ENCODE assay signal across 8 mouse cellular contexts in the genomic region with DNA sequence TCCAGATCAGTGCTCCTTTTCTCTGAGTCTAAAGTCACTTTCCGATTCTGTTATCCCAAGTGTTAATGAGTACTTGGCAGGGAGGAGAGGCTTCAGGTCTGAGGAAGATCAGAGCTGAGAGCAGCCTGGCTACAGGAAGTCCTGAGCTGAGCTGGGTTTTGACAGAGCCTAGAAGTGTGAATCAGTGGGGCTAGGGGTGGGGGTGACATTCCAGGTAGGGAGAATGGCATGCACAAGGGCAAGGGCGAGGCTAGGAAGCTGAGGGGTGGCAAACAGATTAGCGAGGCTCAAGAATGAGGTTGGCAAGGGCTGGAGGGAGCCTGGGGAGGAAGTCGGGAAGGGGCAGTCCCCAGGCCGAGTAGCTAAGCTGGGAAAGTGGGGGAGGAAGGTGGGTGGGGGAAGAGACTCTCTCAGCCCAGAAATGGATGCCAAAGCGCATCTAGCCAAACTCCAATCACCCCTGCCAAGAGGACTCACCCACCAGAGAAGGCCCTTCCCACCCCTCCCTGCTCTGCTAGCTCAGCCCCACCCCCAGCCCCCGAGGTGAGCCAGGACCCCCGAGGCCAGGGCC. TPM values are rescaled to one million over a fixed set of nuclear protein-coding genes. Genes with fewer than 3 reads are reported as not detected.
DNase-seq lines count a peak whose midpoint lies in the region; ATAC-seq and TF ChIP-seq lines count a peak whose summit lies in the region.

No protein-coding gene starts in this region.

- no peak overlapping the region for H3K4me2 ChIP-seq in forebrain, postnatal 0 days (ENCODE audit: low read depth)

- peak overlapping the region; percentile 81 for H3K27ac ChIP-seq in gastrocnemius, adult 2 months
- no peak overlapping the region; the same call in 1 of the 2 replicates for H3K27ac ChIP-seq in forebrain, postnatal 0 days (ENCODE audit: low read depth, low read length)

- 28% methylated on average over 8 of the region's 8 CpGs for WGBS in forebrain, postnatal 0 days

- no peaks in the 10 kb centered on the region for H3K9me3 ChIP-seq in forebrain, postnatal 0 days (ENCODE audit: low read length)

- no peak for TF ChIP-seq CTCF in gastrocnemius, adult 2 months (IDR thresholded peaks at IDR 0.05)
- no peak for TF ChIP-seq CTCF in forebrain, postnatal 0 days (IDR thresholded peaks at IDR 0.05; ENCODE audit: low read depth)

- peak; percentile 18; the same call in 1 of the 2 replicates for ATAC-seq in forebrain, postnatal 0 days

- H3K36me3 ChIP-seq in forebrain, postnatal 0 days (ENCODE audit: insufficient read depth) = no peaks in the 10 kb centered on the region

- H3K27me3 ChIP-seq in forebrain, postnatal 0 days (ENCODE audit: insufficient read depth, low read length) = no peaks in the 10 kb centered on the region

- no peak overlapping the region for H3K9ac ChIP-seq in forebrain, postnatal 0 days

- H3K4me3 ChIP-seq in gastrocnemius, adult 2 months = no peak overlapping the region
- no peak overlapping the region for H3K4me3 ChIP-seq in forebrain, postnatal 0 days (ENCODE audit: low read depth, low read length)

- peak; percentile 76 for DNase-seq in gastrocnemius, adult 2 months
- no peak for DNase-seq in gastrocnemius, adult 8-10 months (ENCODE audit: low spot score in 2 of 2)
- peak; percentile 78 for DNase-seq in 3134 (ENCODE audit: extremely low read depth, insufficient read length, low spot score)
- DNase-seq in forebrain, postnatal 0 days = no peak
- DNase-seq in kidney, postnatal 14 days = peak; percentile 59
- DNase-seq in thymus, postnatal 0 days (ENCODE audit: low spot score) = peak; percentile 55
- no peak for DNase-seq in adrenal gland, adult 2 months
- DNase-seq in cerebellum, adult 11-12 months = no peak

- intact Hi-C loops in gastrocnemius, adult 2 months (cut with DNase I) = no loop called here

- 0 out of 2 replicates have a peak, but pooled peaks cover under 1% of the 10 kb centered on the region for H3K4me1 ChIP-seq in forebrain, postnatal 0 days (ENCODE audit: insufficient read depth)

RNA-seq across cellular contexts. Expression of gene Hdac7, which starts 6.7 kb away (rescaled TPM):
- total RNA-seq in gastrocnemius, adult 2 months (2021) = 10 to 100 TPM; 10.2 to 11.6 TPM
- 1 to 10 TPM; 5.8 to 9.6 (median 9.3) TPM for total RNA-seq in gastrocnemius, adult 8-10 months (2022)
- 20.7 and 29.4 TPM in 2 replicates for total RNA-seq in forebrain, postnatal 0 days (2014; rRNA removed)
- 16.2 and 21.6 TPM in 2 replicates for polyA plus RNA-seq in forebrain, postnatal 0 days (2015; fragmentation: Nextera tagmentation; extraction: Ambion mirVana)
- polyA plus RNA-seq in thymus, postnatal 0 days (2015; fragmentation: Nextera tagmentation; extraction: Ambion mirVana) = 111 and 122 TPM in 2 replicates
- 10 to 100 TPM; 52.5 to 65.1 TPM for total RNA-seq in adrenal gland, adult 2 months (2021)
- polyA plus RNA-seq in adrenal gland, adult 2 months (2012; rRNA removed) = 256 and 263 TPM in 2 replicates

RNA-seq across cellular contexts. Expression of gene Slc48a1, which starts 59.3 kb away (rescaled TPM):
- 10 to 100 TPM; 44.5 to 47.1 TPM for total RNA-seq in gastrocnemius, adult 2 months (2021)
- total RNA-seq in gastrocnemius, adult 8-10 months (2022) = 10 to 100 TPM; 40.0 to 52.7 (median 47.3) TPM
- 40.2 and 56.4 TPM in 2 replicates for total RNA-seq in forebrain, postnatal 0 days (2014; rRNA removed)
- 123 and 135 TPM in 2 replicates for polyA plus RNA-seq in forebrain, postnatal 0 days (2015; fragmentation: Nextera tagmentation; extraction: Ambion mirVana)
- polyA plus RNA-seq in thymus, postnatal 0 days (2015; fragmentation: Nextera tagmentation; extraction: Ambion mirVana) = 44.5 and 48.3 TPM in 2 replicates
- 100 to 1,000 TPM; 116 to 158 TPM for total RNA-seq in adrenal gland, adult 2 months (2021)
- 204 and 217 TPM in 2 replicates for polyA plus RNA-seq in adrenal gland, adult 2 months (2012; rRNA removed)

Comparison
In these comparisons a context has a peak if more than half of its experiments do, and no peak if none do; other contexts are left out.
1. DNase-seq: peak in gastrocnemius, adult 2 months (single experiment), 3134 (single experiment), kidney, postnatal 14 days (single experiment) and thymus, postnatal 0 days (single experiment); none in gastrocnemius, adult 8-10 months (0 of 2), forebrain, postnatal 0 days (single experiment), adrenal gland, adult 2 months (single experiment) and cerebellum, adult 11-12 months (single experiment).